ENCODE assay signal across 9 mouse cellular contexts in the genomic region with DNA sequence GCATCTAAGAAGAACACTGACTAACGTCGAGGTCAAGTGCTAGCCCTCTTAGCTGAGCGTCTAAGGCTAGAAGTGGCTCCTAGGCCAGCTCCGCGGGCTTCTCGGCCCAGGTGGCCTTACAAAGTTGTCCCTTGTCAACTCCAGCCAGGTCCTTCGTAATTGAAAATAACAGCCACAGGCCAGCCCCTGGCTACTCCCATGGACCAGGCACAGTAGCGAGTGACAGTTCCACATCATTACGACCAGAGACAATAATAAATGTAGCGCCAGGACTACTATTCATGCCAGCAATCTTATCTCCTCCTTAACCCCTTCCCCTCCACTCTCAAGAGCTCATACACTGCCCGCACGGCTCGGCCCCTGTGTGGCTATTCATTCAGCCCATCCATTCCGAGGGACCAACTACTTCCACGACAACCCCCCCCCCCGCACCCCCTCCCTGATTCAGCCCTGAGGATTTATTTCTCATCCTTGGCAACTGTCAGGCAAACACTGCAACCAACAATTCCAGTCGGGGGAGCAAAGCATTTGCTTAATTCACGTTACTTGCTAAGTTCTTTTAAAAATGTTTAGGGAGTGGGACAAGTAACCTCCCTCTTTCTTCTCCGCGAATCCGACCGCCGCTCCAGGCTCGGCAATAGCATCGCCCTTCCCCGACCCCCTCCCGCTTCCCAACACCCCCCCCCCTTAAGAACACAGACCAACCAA. TPM values are rescaled to one million over a fixed set of nuclear protein-coding genes. Genes with fewer than 3 reads are reported as not detected.
DNase-seq lines count a peak whose midpoint lies in the region; ATAC-seq and TF ChIP-seq lines count a peak whose summit lies in the region.
"Had no signal": no experiment of that assay in that cellular context is flagged by ENCODE, and none has a peak within 500 bp of the region (broad histone marks: within the 10 kb centered on the region; RNA-seq: fewer than 3 reads in every experiment).

No protein-coding gene starts in this region.

- peak overlapping the region; percentile 52; the same call in 1 of the 2 replicates for H3K27ac ChIP-seq in cerebellum, adult 2 months (ENCODE audit: insufficient read depth, low read length)
- peak overlapping the region; percentile 95 for H3K27ac ChIP-seq in gastrocnemius, adult 2 months
- H3K27ac ChIP-seq in intestine, embryonic 15.5 days, result peak overlapping the region; percentile 86
- no peak overlapping the region for H3K27ac ChIP-seq in liver, embryonic 14.5 days

- peak overlapping the region; percentile 83 for H3K4me3 ChIP-seq in cerebellum, adult 2 months (replicated peaks; ENCODE audit: insufficient read depth, low read depth, low read length)
- peak overlapping the region; percentile 93 for H3K4me3 ChIP-seq in gastrocnemius, adult 2 months
- peak overlapping the region; percentile 72 for H3K4me3 ChIP-seq in intestine, embryonic 15.5 days (replicated peaks)
- peak overlapping the region; percentile 45 to 61 for H3K4me3 ChIP-seq in liver, embryonic 14.5 days (ENCODE audit: insufficient read depth in 1 of 2, low read depth in 2 of 2, low read length in 2 of 2)

- peak overlapping the region; percentile 67 for H3K9ac ChIP-seq in intestine, embryonic 15.5 days
- H3K9ac ChIP-seq in liver, embryonic 14.5 days (replicated peaks), result no peak overlapping the region

- ATAC-seq in intestine, embryonic 15.5 days, result no peak
- ATAC-seq in liver, embryonic 14.5 days (ENCODE audit: insufficient read depth), result no peak

- no peak for TF ChIP-seq POLR2A in cerebellum, adult 2 months (IDR thresholded peaks at IDR 0.05; ENCODE audit: borderline replicate concordance, insufficient read depth, low read length)

- no peak for TF ChIP-seq EP300 in liver, embryonic 14.5 days (IDR thresholded peaks at IDR 0.05; ENCODE audit: low read depth)

- WGBS in cerebellum, adult 2 months, result under 1% methylated on average over 27 of the region's 27 CpGs
- WGBS in intestine, embryonic 15.5 days, result under 1% methylated on average over 27 of the region's 27 CpGs
- 3% methylated on average over 27 of the region's 27 CpGs for WGBS in liver, embryonic 14.5 days (ENCODE audit: insufficient replicate concordance)

- no peak for TF ChIP-seq CTCF in cerebellum, adult 2 months (IDR thresholded peaks at IDR 0.05; ENCODE audit: borderline replicate concordance, insufficient read depth, low read depth, low read length)
- TF ChIP-seq CTCF in gastrocnemius, adult 2 months (IDR thresholded peaks at IDR 0.05), result no peak
- no peak for TF ChIP-seq CTCF in liver, embryonic 14.5 days (IDR thresholded peaks at IDR 0.05; ENCODE audit: low read depth)

- peak; percentile 17 for DNase-seq in layer of hippocampus, adult 11-12 months (ENCODE audit: low spot score)
- no peak for DNase-seq in layer of hippocampus, adult 9-10 months (ENCODE audit: low spot score)
- DNase-seq in cerebellum, adult 2 months, result peak; percentile 41 to 49
- peak; percentile 51 for DNase-seq in gastrocnemius, adult 2 months
- no peak for DNase-seq in liver, embryonic 14.5 days (ENCODE audit: low read depth in 3 of 3, low spot score in 3 of 3)
- DNase-seq in retina, embryonic 14.5 days (ENCODE audit: low spot score), result peak; percentile 61
- no peak for DNase-seq in thymus, postnatal 0 days (ENCODE audit: low spot score)

- 0 out of 2 replicates have a peak, but pooled peaks cover 3% of the 10 kb centered on the region for H3K4me1 ChIP-seq in cerebellum, adult 2 months (ENCODE audit: control insufficient read depth, insufficient read depth, low read length)
- H3K4me1 ChIP-seq in intestine, embryonic 15.5 days (replicated peaks), result peaks cover 14% of the 10 kb centered on the region
- H3K4me1 ChIP-seq in liver, embryonic 14.5 days (replicated peaks; ENCODE audit: control insufficient read depth in 2 of 2, insufficient read depth in 2 of 2, low read length in 1 of 2), result no peaks in the 10 kb centered on the region; a peak in 1 of 4 replicates

- no peaks in the 10 kb centered on the region for H3K27me3 ChIP-seq in cerebellum, adult 2 months (ENCODE audit: control insufficient read depth, insufficient read depth, low read length)
- no peaks in the 10 kb centered on the region for H3K27me3 ChIP-seq in intestine, embryonic 15.5 days (replicated peaks)
- peaks cover 27% of the 10 kb centered on the region for H3K27me3 ChIP-seq in liver, embryonic 14.5 days (ENCODE audit: control insufficient read depth, insufficient read depth, low read length)

- H3K36me3 ChIP-seq in intestine, embryonic 15.5 days, result no peaks in the 10 kb centered on the region
- H3K36me3 ChIP-seq in liver, embryonic 14.5 days (replicated peaks; ENCODE audit: control insufficient read depth, insufficient read depth, low read depth), result no peaks in the 10 kb centered on the region
- H3K36me3 ChIP-seq: G1E had no signal

- H3K9me3 ChIP-seq in intestine, embryonic 15.5 days, result no peaks in the 10 kb centered on the region
- no peaks in the 10 kb centered on the region for H3K9me3 ChIP-seq in liver, embryonic 14.5 days (ENCODE audit: control insufficient read depth, low read length)

- H3K4me2 ChIP-seq in intestine, embryonic 15.5 days (replicated peaks), result peak overlapping the region; percentile 97
- H3K4me2 ChIP-seq in liver, embryonic 14.5 days (ENCODE audit: low read depth), result peak overlapping the region; percentile 37

- intact Hi-C loops in gastrocnemius, adult 2 months (cut with DNase I), result loop anchor here (2.0 to 10.0 kb wide), 4 partner anchors 71 to 349 kb away; no protein-coding TSS in a partner anchor

RNA-seq across cellular contexts. Expression of gene Klf12, which starts 0.9 kb away (rescaled TPM):
- polyA plus RNA-seq in cerebellum, adult 2 months (2012; rRNA removed), result 20.5 and 20.9 TPM in 2 replicates
- 10 to 100 TPM; 10.3 to 16.8 TPM for total RNA-seq in gastrocnemius, adult 2 months (2021)
- 10.6 TPM in 2 replicates for polyA plus RNA-seq in intestine, embryonic 15.5 days (2015; fragmentation: Nextera tagmentation; extraction: Ambion mirVana)
- polyA plus RNA-seq in liver, embryonic 14.5 days (2012; rRNA removed), result 2.1 and 2.8 TPM in 2 replicates
- polyA plus RNA-seq in liver, embryonic 14.5 days (2014; fragmentation: Nextera tagmentation; extraction: Ambion mirVana), result 3.2 and 3.4 TPM in 2 replicates
- 5.4 and 8.8 TPM in 2 replicates for polyA plus RNA-seq in thymus, postnatal 0 days (2015; fragmentation: Nextera tagmentation; extraction: Ambion mirVana)
- polyA plus RNA-seq: G1E had no signal

Comparison
In these comparisons a context has a peak if more than half of its experiments do, and no peak if none do; other contexts are left out.
1. DNase-seq: peak in layer of hippocampus, adult 11-12 months (single experiment), cerebellum, adult 2 months (2 of 2), gastrocnemius, adult 2 months (single experiment) and retina, embryonic 14.5 days (single experiment); none in layer of hippocampus, adult 9-10 months (single experiment), liver, embryonic 14.5 days (0 of 3) and thymus, postnatal 0 days (single experiment).
2. Peak in every context shown above with its lines, with median percentiles within 50 percentile points of each other: H3K4me3 ChIP-seq.